Mouse (Mus musculus): ENCODE results near the gene Tcp11l1. TPM values are rescaled to one million over a fixed set of nuclear protein-coding genes. Genes with fewer than 3 reads are reported as not detected.

Tcp11l1 gene
- polyA plus RNA-seq, 1 experiment: 1.9 TPM

- 77% methylated on average over 9 of the region's 9 CpGs for WGBS
- H3K27ac ChIP-seq (ENCODE audit: insufficient read depth, low read depth, low read length): no peak overlapping the region; the same call in 1 of the 2 replicates
- no peaks in the 10 kb centered on the region; the same call in 1 of the 2 replicates for H3K4me1 ChIP-seq (ENCODE audit: control insufficient read depth, insufficient read depth, insufficient read length, low read length)
- H3K27me3 ChIP-seq (ENCODE audit: control insufficient read depth, insufficient read depth, low read length): no peaks in the 10 kb centered on the region
- H3K4me3 ChIP-seq (ENCODE audit: low read depth, low read length): peak overlapping the region; percentile 30; the same call in 1 of the 2 replicates
- TF ChIP-seq CTCF (IDR thresholded peaks at IDR 0.05; ENCODE audit: extremely low read depth, insufficient read length, insufficient replicate concordance, low read depth, low read length): no peak
- no peak for TF ChIP-seq POLR2A (IDR thresholded peaks at IDR 0.05; ENCODE audit: low read depth, low read length)
- peaks cover 9% of the 10 kb centered on the region; the same call in 1 of the 2 replicates for H3K36me3 ChIP-seq (ENCODE audit: control insufficient read depth, insufficient read depth, low read length)
Measured at GRCm38 (mm10) chr2:104732033-104732444, 20.1 kb upstream of the Tcp11l1 start.

DNA sequence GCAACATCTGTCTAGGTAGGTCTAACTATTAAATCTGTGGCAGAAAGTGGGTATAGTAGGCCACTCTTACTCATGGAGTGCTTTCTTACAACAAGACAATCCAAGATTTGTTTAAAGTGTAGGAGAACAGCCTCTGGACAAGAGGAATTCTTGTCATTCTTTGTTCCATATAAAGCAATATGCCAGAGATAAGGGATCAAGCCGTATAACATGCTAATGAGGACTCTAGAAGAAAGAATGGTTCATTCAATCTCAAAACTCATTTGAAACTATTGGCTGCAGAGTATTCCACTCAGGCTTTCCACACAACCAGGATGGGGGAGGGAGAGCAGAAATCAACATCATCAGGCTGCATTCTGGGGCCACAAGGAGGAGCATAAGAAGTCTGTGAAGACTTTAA is 15.4 kb upstream of the Tcp11l1 start:
- Histone ChIP-seq H3K4me3 (ENCODE audit: low read depth, low read length) (no peak overlapping the region), H3K36me3 (ENCODE audit: control insufficient read depth, insufficient read depth, low read length) (peaks cover 25% of the 10 kb centered on the region), H3K4me1 (ENCODE audit: control insufficient read depth, insufficient read depth, insufficient read length, low read length) (no peaks in the 10 kb centered on the region; the same call in 1 of the 2 replicates), H3K27ac (ENCODE audit: insufficient read depth, low read depth, low read length) (no peak overlapping the region), H3K27me3 (ENCODE audit: control insufficient read depth, insufficient read depth, low read length) (no peaks in the 10 kb centered on the region)
- 43% methylated on average over 1 of the region's 1 CpGs for WGBS
- TF ChIP-seq POLR2A (IDR thresholded peaks at IDR 0.05; ENCODE audit: low read depth, low read length) (no peak), CTCF (IDR thresholded peaks at IDR 0.05; ENCODE audit: extremely low read depth, insufficient read length, insufficient replicate concordance, low read depth, low read length) (no peak)

DNA sequence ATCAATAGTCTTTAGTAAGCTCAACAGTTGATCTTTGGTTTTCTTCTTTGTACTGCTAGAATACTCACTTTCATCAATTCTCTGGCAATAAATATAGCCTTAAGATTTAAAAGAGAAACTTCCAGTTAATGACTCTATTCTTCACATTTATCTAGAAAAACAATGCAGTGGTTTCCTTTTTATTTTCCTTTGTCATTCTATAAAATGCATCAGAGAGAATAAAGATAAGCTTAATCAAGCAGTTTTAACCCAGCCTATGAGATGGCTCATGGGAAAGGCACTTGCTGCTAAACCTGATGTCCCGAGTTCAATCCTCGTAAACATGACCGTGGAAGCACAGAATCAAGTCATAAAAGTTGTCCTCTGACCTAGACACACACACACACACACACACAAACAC is 10.1 kb upstream of the Tcp11l1 start:
- no peak overlapping the region for H3K4me3 ChIP-seq (ENCODE audit: low read depth, low read length)
- no peaks in the 10 kb centered on the region for H3K27me3 ChIP-seq (ENCODE audit: control insufficient read depth, insufficient read depth, low read length)
- H3K27ac ChIP-seq (ENCODE audit: insufficient read depth, low read depth, low read length): no peak overlapping the region
- 24% methylated on average over 3 of the region's 3 CpGs for WGBS
- H3K36me3 ChIP-seq (ENCODE audit: control insufficient read depth, insufficient read depth, low read length): peaks cover 20% of the 10 kb centered on the region
- TF ChIP-seq CTCF (IDR thresholded peaks at IDR 0.05; ENCODE audit: extremely low read depth, insufficient read length, insufficient replicate concordance, low read depth, low read length) (no peak), POLR2A (IDR thresholded peaks at IDR 0.05; ENCODE audit: low read depth, low read length) (no peak)
- no peaks in the 10 kb centered on the region for H3K4me1 ChIP-seq (ENCODE audit: control insufficient read depth, insufficient read depth, insufficient read length, low read length)

GRCm38 (mm10) chr2:104717827-104718226 is 5.9 kb upstream of the Tcp11l1 start:
- H3K27me3 ChIP-seq (ENCODE audit: control insufficient read depth, insufficient read depth, low read length): no peaks in the 10 kb centered on the region
- peaks cover 4% of the 10 kb centered on the region; the same call in 1 of the 2 replicates for H3K4me1 ChIP-seq (ENCODE audit: control insufficient read depth, insufficient read depth, insufficient read length, low read length)
- TF ChIP-seq POLR2A (IDR thresholded peaks at IDR 0.05; ENCODE audit: low read depth, low read length) (no peak), CTCF (IDR thresholded peaks at IDR 0.05; ENCODE audit: extremely low read depth, insufficient read length, insufficient replicate concordance, low read depth, low read length) (no peak)
- no peak overlapping the region for H3K27ac ChIP-seq (ENCODE audit: insufficient read depth, low read depth, low read length)
- H3K36me3 ChIP-seq (ENCODE audit: control insufficient read depth, insufficient read depth, low read length): peaks cover 4% of the 10 kb centered on the region; the same call in 1 of the 2 replicates
- WGBS: 76% methylated on average over 4 of the region's 4 CpGs
- no peak overlapping the region for H3K4me3 ChIP-seq (ENCODE audit: low read depth, low read length)

DNA sequence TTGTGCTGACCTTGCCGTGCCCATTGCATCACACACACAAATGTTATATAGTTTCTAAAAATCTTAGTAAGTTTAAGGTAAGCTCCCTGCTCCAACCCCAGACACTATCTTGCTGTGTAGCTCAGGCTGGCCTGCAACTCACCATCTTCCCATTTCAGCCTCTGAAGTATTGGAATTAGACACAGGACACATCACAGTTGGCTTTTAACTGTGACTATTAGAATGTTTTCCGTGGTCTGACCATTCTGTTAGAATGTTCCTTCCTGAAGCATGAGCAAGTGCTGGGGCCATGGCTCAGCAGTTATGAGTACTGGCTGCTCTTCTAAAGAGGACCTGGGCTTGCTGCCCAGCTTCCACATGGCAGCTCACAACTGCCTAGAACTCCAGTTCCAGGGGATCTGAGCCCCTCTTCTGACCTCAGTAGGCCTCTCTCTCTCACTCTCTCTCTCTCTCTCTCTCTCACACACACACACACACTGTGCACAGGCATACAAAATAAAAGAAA is 5.3 kb upstream of the Tcp11l1 start:
- Histone ChIP-seq H3K4me3 (ENCODE audit: low read depth, low read length) (no peak overlapping the region), H3K27me3 (ENCODE audit: control insufficient read depth, insufficient read depth, low read length) (no peaks in the 10 kb centered on the region), H3K27ac (ENCODE audit: insufficient read depth, low read depth, low read length) (no peak overlapping the region), H3K4me1 (ENCODE audit: control insufficient read depth, insufficient read depth, insufficient read length, low read length) (peaks cover 4% of the 10 kb centered on the region; the same call in 1 of the 2 replicates), H3K36me3 (ENCODE audit: control insufficient read depth, insufficient read depth, low read length) (peaks cover 4% of the 10 kb centered on the region; the same call in 1 of the 2 replicates)
- WGBS: 81% methylated on average over 2 of the region's 2 CpGs
- TF ChIP-seq POLR2A (IDR thresholded peaks at IDR 0.05; ENCODE audit: low read depth, low read length) (no peak), CTCF (IDR thresholded peaks at IDR 0.05; ENCODE audit: extremely low read depth, insufficient read length, insufficient replicate concordance, low read depth, low read length) (no peak)

GRCm38 (mm10) chr2:104716279-104716678 is 4.3 kb upstream of the Tcp11l1 start, which contains the start of gene Pin1rt1:
Gene Pin1rt1 (minus strand): TSS chr2:104716379.
- WGBS: 81% methylated on average over 4 of the region's 4 CpGs
- no peaks in the 10 kb centered on the region for H3K27me3 ChIP-seq (ENCODE audit: control insufficient read depth, insufficient read depth, low read length)
- no peak within 1 kb of the TSS for H3K27ac ChIP-seq (ENCODE audit: insufficient read depth, low read depth, low read length)
- H3K36me3 ChIP-seq (ENCODE audit: control insufficient read depth, insufficient read depth, low read length): 0 out of 2 replicates have a peak, but pooled peaks cover 2% of the 10 kb centered on the region
- H3K4me3 ChIP-seq (ENCODE audit: low read depth, low read length): no peak within 1 kb of the TSS
- TF ChIP-seq CTCF (IDR thresholded peaks at IDR 0.05; ENCODE audit: extremely low read depth, insufficient read length, insufficient replicate concordance, low read depth, low read length) (no peak), POLR2A (IDR thresholded peaks at IDR 0.05; ENCODE audit: low read depth, low read length) (no peak)
- H3K4me1 ChIP-seq (ENCODE audit: control insufficient read depth, insufficient read depth, insufficient read length, low read length): peaks cover 4% of the 10 kb centered on the region

GRCm38 (mm10) chr2:104714254-104714691 is 2.3 kb upstream of the Tcp11l1 start:
- WGBS: 49% methylated on average over 15 of the region's 15 CpGs

More at GRCm38 (mm10) chr2:104714254-104714691, 2.3 kb upstream of the Tcp11l1 start:
- no peak overlapping the region for H3K4me3 ChIP-seq (ENCODE audit: low read depth, low read length)
- H3K27me3 ChIP-seq (ENCODE audit: control insufficient read depth, insufficient read depth, low read length): no peaks in the 10 kb centered on the region
- peaks cover 4% of the 10 kb centered on the region for H3K4me1 ChIP-seq (ENCODE audit: control insufficient read depth, insufficient read depth, insufficient read length, low read length)
- no peak for TF ChIP-seq CTCF (IDR thresholded peaks at IDR 0.05; ENCODE audit: extremely low read depth, insufficient read length, insufficient replicate concordance, low read depth, low read length)
- TF ChIP-seq POLR2A (IDR thresholded peaks at IDR 0.05; ENCODE audit: low read depth, low read length): no peak
- no peak overlapping the region for H3K27ac ChIP-seq (ENCODE audit: insufficient read depth, low read depth, low read length)
- H3K36me3 ChIP-seq (ENCODE audit: control insufficient read depth, insufficient read depth, low read length): no peaks in the 10 kb centered on the region

Data from small intestine, adult 2 months (tissue).